17 mouse cellular contexts compared by ENCODE assay signal in genomic region chr19:50603380-50603779, GRCm38 (mm10).
DNase-seq lines count a peak whose midpoint lies in the region; ATAC-seq lines count a peak whose summit lies in the region.
"Had no signal": no experiment of that assay in that cellular context is flagged by ENCODE, and none has a peak within 500 bp of the region (broad histone marks: within the 10 kb centered on the region; RNA-seq: fewer than 3 reads in every experiment).

No protein-coding gene starts in this region.

- peak; percentile 1 for DNase-seq in cerebellum, adult 11-12 months
- DNase-seq in heart, postnatal 4 days, result peak; percentile 6
- no peak for DNase-seq in heart, adult 18-20 months
- peak; percentile 11 for DNase-seq in left cerebral cortex, postnatal 4 days
- no peak for DNase-seq in left cerebral cortex, postnatal 36 days (ENCODE audit: low spot score in 2 of 2)
- peak; percentile 73 to 77 for DNase-seq in cerebellum, postnatal 10 days
- DNase-seq in adrenal gland, adult 2 months, result no peak
- DNase-seq: gastrocnemius, postnatal 36 days; lung, postnatal 36 days; right cerebral cortex, postnatal 25 days; thymus, adult 2 months had no signal

- ATAC-seq in cerebellum, adult (ENCODE audit: insufficient number of reproducible peaks, low FRiP score, low TSS enrichment), result no peak
- ATAC-seq: CD4-positive, CD25-positive, alpha-beta regulatory T cell, adult 4 months; forebrain, embryonic 13.5 days; intestine, postnatal 0 days; midbrain, embryonic 16.5 days; Patski had no signal

- intact Hi-C loops in left cerebral cortex, postnatal 4 days (cut with DNase I), result no loop called here
- intact Hi-C loops in left cerebral cortex, postnatal 36 days (cut with DNase I), result no loop called here

Comparison
In these comparisons a context has a peak if more than half of its experiments do, and no peak if none do; other contexts are left out.
1. DNase-seq: peak in cerebellum, adult 11-12 months (single experiment), heart, postnatal 4 days (single experiment), left cerebral cortex, postnatal 4 days (single experiment) and cerebellum, postnatal 10 days (2 of 2); none in heart, adult 18-20 months (0 of 2), left cerebral cortex, postnatal 36 days (0 of 2) and adrenal gland, adult 2 months (single experiment).